Mouse (Mus musculus): ENCODE measurements around the gene Mydgf. TPM values are rescaled to one million over a fixed set of nuclear protein-coding genes. Genes with fewer than 3 reads are reported as not detected.

The Mydgf gene
- total and polyA plus RNA-seq, 2 experiments = 81.1 to 91.1 TPM

DNA sequence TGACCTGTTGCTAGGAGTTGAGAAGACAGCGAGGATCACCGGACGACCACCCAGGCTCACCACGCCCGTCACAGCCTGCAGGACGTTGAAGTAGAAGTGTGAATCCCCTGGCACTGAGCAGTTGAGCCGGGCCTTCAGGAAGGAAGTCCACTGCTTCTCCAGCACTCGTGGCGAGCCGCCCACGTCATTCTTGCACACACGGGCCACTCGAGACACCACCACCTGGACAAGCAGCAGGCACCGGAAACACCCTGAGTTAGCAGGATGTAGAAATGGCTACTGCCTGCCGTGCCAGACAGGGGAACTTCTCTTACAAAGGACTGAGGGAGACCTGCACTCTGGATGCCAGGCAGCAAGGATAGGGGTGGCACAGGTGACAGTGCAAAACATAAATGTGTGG, 55.5 kb downstream of the Mydgf start:
- Histone ChIP-seq H3K27ac (replicated peaks; ENCODE audit: insufficient read depth, low read depth, low read length) (no peak overlapping the region), H3K79me2 (ENCODE audit: control insufficient read depth, insufficient read depth, low read length) (peaks cover 5% of the 10 kb centered on the region; the same call in 1 of the 2 replicates), H3K36me3 (ENCODE audit: control insufficient read depth, insufficient read depth, low read length) (no peaks in the 10 kb centered on the region), H3K4me1 (ENCODE audit: control insufficient read depth, insufficient read depth, low read length) (0 out of 2 replicates have a peak, but pooled peaks cover 2% of the 10 kb centered on the region), H3K4me3 (ENCODE audit: insufficient read depth, low read depth, low read length) (no peak overlapping the region), H3K27me3 (ENCODE audit: control insufficient read depth, insufficient read depth, low read length) (no peaks in the 10 kb centered on the region), H3K9ac (ENCODE audit: low read depth, low read length) (no peak overlapping the region)
- WGBS = 81% methylated on average over 15 of the region's 15 CpGs
- TF ChIP-seq POLR2A (IDR thresholded peaks at IDR 0.05; ENCODE audit: extremely low read depth, insufficient read depth, low read length) (no peak), CTCF (IDR thresholded peaks at IDR 0.05; ENCODE audit: low read depth, low read length) (no peak)
- no peak for DNase-seq (ENCODE audit: extremely low read depth, low read depth, low spot score)

- WGBS = 93% methylated on average over 11 of the region's 11 CpGs
- H3K27me3 ChIP-seq (ENCODE audit: control insufficient read depth, insufficient read depth, low read length) = no peaks in the 10 kb centered on the region
- H3K4me1 ChIP-seq (ENCODE audit: control insufficient read depth, insufficient read depth, low read length) = peaks cover 5% of the 10 kb centered on the region
- no peak for DNase-seq (ENCODE audit: extremely low read depth, low read depth, low spot score)
- H3K27ac ChIP-seq (replicated peaks; ENCODE audit: insufficient read depth, low read depth, low read length) = no peak overlapping the region
- peaks cover 5% of the 10 kb centered on the region; the same call in 1 of the 2 replicates for H3K79me2 ChIP-seq (ENCODE audit: control insufficient read depth, insufficient read depth, low read length)
- H3K36me3 ChIP-seq (ENCODE audit: control insufficient read depth, insufficient read depth, low read length) = no peaks in the 10 kb centered on the region
- TF ChIP-seq CTCF (IDR thresholded peaks at IDR 0.05; ENCODE audit: low read depth, low read length) = no peak
- no peak for TF ChIP-seq POLR2A (IDR thresholded peaks at IDR 0.05; ENCODE audit: extremely low read depth, insufficient read depth, low read length)
- H3K9ac ChIP-seq (ENCODE audit: low read depth, low read length) = no peak overlapping the region
- no peak overlapping the region for H3K4me3 ChIP-seq (ENCODE audit: insufficient read depth, low read depth, low read length)
Measured at GRCm38 (mm10) chr17:56126175-56126574, 57.5 kb downstream of the Mydgf start.

Other genes with a start within 250 kb of the Mydgf start
- 3.1 and 4.3 TPM in 2 replicates for gene Zfp119b, start 234.4 kb downstream of the Mydgf start, total RNA-seq (2014; rRNA removed)
- gene Zfp119b, start 234.4 kb downstream of the Mydgf start, polyA plus RNA-seq (2012; rRNA removed) = 0.26 and 0.40 TPM in 2 replicates
- gene Ebi3, start 231.3 kb downstream of the Mydgf start, total RNA-seq (2014; rRNA removed) = 0.18 and 1.3 TPM in 2 replicates
- gene Ebi3, start 231.3 kb downstream of the Mydgf start, polyA plus RNA-seq (2012; rRNA removed) = 0.61 and 2.3 TPM in 2 replicates
- 3.6 and 4.1 TPM in 2 replicates for gene Yju2, start 224.8 kb downstream of the Mydgf start, total RNA-seq (2014; rRNA removed)
- gene Yju2, start 224.8 kb downstream of the Mydgf start, polyA plus RNA-seq (2012; rRNA removed) = 3.4 and 4.1 TPM in 2 replicates
- gene Shd, start 213.5 kb downstream of the Mydgf start, total RNA-seq (2014; rRNA removed) = not detected in 2 replicates
- 0.20 and 0.35 TPM in 2 replicates for gene Shd, start 213.5 kb downstream of the Mydgf start, polyA plus RNA-seq (2012; rRNA removed)
- gene Fsd1, start 197.4 kb downstream of the Mydgf start, total RNA-seq (2014; rRNA removed) = not detected in 2 replicates
- gene Fsd1, start 197.4 kb downstream of the Mydgf start, polyA plus RNA-seq (2012; rRNA removed) = not detected in 2 replicates
- gene Stap2, start 178.3 kb downstream of the Mydgf start, total RNA-seq (2014; rRNA removed) = 30.9 and 35.3 TPM in 2 replicates
- gene Stap2, start 178.3 kb downstream of the Mydgf start, polyA plus RNA-seq (2012; rRNA removed) = 38.8 and 44.8 TPM in 2 replicates
- 86.2 and 93.2 TPM in 2 replicates for gene Mpnd, start 178.2 kb downstream of the Mydgf start, total RNA-seq (2014; rRNA removed)
- gene Mpnd, start 178.2 kb downstream of the Mydgf start, polyA plus RNA-seq (2012; rRNA removed) = 142 and 175 TPM in 2 replicates
- 8.8 and 10.5 TPM in 2 replicates for gene Sh3gl1, start 147.3 kb downstream of the Mydgf start, total RNA-seq (2014; rRNA removed)
- gene Sh3gl1, start 147.3 kb downstream of the Mydgf start, polyA plus RNA-seq (2012; rRNA removed) = 33.5 and 40.0 TPM in 2 replicates
- 0.37 and 0.81 TPM in 2 replicates for gene Chaf1a, start 143.5 kb downstream of the Mydgf start, total RNA-seq (2014; rRNA removed)
- gene Chaf1a, start 143.5 kb downstream of the Mydgf start, polyA plus RNA-seq (2012; rRNA removed) = 0.26 and 0.31 TPM in 2 replicates
- gene Ubxn6, start 108.9 kb downstream of the Mydgf start, total RNA-seq (2014; rRNA removed) = 34.9 and 42.9 TPM in 2 replicates
- 55.8 and 56.0 TPM in 2 replicates for gene Ubxn6, start 108.9 kb downstream of the Mydgf start, polyA plus RNA-seq (2012; rRNA removed)
- 11.3 and 13.8 TPM in 2 replicates for gene Hdgfl2, start 104.3 kb downstream of the Mydgf start, total RNA-seq (2014; rRNA removed)
- 29.0 and 30.2 TPM in 2 replicates for gene Hdgfl2, start 104.3 kb downstream of the Mydgf start, polyA plus RNA-seq (2012; rRNA removed)
- gene Plin4, start 74.1 kb downstream of the Mydgf start, total RNA-seq (2014; rRNA removed) = 2.1 and 2.3 TPM in 2 replicates
- 1.8 and 2.8 TPM in 2 replicates for gene Plin4, start 74.1 kb downstream of the Mydgf start, polyA plus RNA-seq (2012; rRNA removed)
- 19.2 and 24.6 TPM in 2 replicates for gene Plin5, start 66.3 kb downstream of the Mydgf start, total RNA-seq (2014; rRNA removed)
- 42.7 and 58.2 TPM in 2 replicates for gene Plin5, start 66.3 kb downstream of the Mydgf start, polyA plus RNA-seq (2012; rRNA removed)
- gene Lrg1, start 61.9 kb downstream of the Mydgf start, total RNA-seq (2014; rRNA removed) = 90.0 and 116 TPM in 2 replicates
- 543 and 600 TPM in 2 replicates for gene Lrg1, start 61.9 kb downstream of the Mydgf start, polyA plus RNA-seq (2012; rRNA removed)
- gene Sema6b, start 43.6 kb downstream of the Mydgf start, total RNA-seq (2014; rRNA removed) = 1.3 TPM in 2 replicates
- 2.7 and 3.9 TPM in 2 replicates for gene Sema6b, start 43.6 kb downstream of the Mydgf start, polyA plus RNA-seq (2012; rRNA removed)
- gene Tnfaip8l1, start 21.4 kb downstream of the Mydgf start, total RNA-seq (2014; rRNA removed) = 16.2 and 20.9 TPM in 2 replicates
- gene Tnfaip8l1, start 21.4 kb downstream of the Mydgf start, polyA plus RNA-seq (2012; rRNA removed) = 21.8 and 25.5 TPM in 2 replicates
- 10.7 and 20.1 TPM in 2 replicates for gene Dpp9, start 35.0 kb upstream of the Mydgf start, total RNA-seq (2014; rRNA removed)
- gene Dpp9, start 35.0 kb upstream of the Mydgf start, polyA plus RNA-seq (2012; rRNA removed) = 55.4 and 60.3 TPM in 2 replicates
- 11.5 and 12.1 TPM in 2 replicates for gene Fem1a, start 72.9 kb upstream of the Mydgf start, total RNA-seq (2014; rRNA removed)
- 16.6 and 18.9 TPM in 2 replicates for gene Fem1a, start 72.9 kb upstream of the Mydgf start, polyA plus RNA-seq (2012; rRNA removed)
- gene Ticam1, start 92.9 kb upstream of the Mydgf start, total RNA-seq (2014; rRNA removed) = 2.5 and 3.4 TPM in 2 replicates
- 20.9 and 27.7 TPM in 2 replicates for gene Ticam1, start 92.9 kb upstream of the Mydgf start, polyA plus RNA-seq (2012; rRNA removed)
- 23.0 and 28.1 TPM in 2 replicates for gene Plin3, start 109.0 kb upstream of the Mydgf start, total RNA-seq (2014; rRNA removed)
- 20.6 and 21.5 TPM in 2 replicates for gene Plin3, start 109.0 kb upstream of the Mydgf start, polyA plus RNA-seq (2012; rRNA removed)
- not detected in 2 replicates for gene Arrdc5, start 116.4 kb upstream of the Mydgf start, total RNA-seq (2014; rRNA removed)
- gene Arrdc5, start 116.4 kb upstream of the Mydgf start, polyA plus RNA-seq (2012; rRNA removed) = not detected in 2 replicates
- 0.92 and 2.7 TPM in 2 replicates for gene Uhrf1, start 119.4 kb upstream of the Mydgf start, total RNA-seq (2014; rRNA removed)
- gene Uhrf1, start 119.4 kb upstream of the Mydgf start, polyA plus RNA-seq (2012; rRNA removed) = 0.20 and 0.22 TPM in 2 replicates
- gene Kdm4b, start 142.1 kb upstream of the Mydgf start, total RNA-seq (2014; rRNA removed) = 9.5 and 10.4 TPM in 2 replicates
- gene Kdm4b, start 142.1 kb upstream of the Mydgf start, polyA plus RNA-seq (2012; rRNA removed) = 13.0 and 15.6 TPM in 2 replicates